ENCODE assay signal across 8 mouse cellular contexts in the genomic region with DNA sequence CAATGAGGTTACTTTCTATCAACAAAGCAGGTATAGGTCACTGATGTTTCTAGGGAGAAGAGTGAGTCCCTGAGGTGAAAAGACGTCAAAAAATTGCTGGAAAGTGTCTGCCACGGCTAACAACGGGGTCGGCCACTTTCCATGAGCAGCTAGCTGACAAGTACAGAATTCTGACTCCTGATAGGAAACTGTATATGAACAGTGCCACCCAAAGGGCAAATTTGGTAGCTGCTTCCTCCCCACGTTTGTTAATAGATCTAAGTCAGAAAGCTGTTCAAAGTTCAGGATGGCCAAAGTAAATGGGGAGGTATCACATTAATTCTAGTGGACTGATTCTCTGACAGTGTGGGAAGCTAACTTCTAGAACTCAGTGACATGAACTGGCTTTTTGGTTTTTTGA. TPM values are rescaled to one million over a fixed set of nuclear protein-coding genes. Genes with fewer than 3 reads are reported as not detected.
A peak's percentile ranks its signal among the peaks of the same experiment; 100 is the strongest.
DNase-seq lines count a peak whose midpoint lies in the region; ATAC-seq and TF ChIP-seq lines count a peak whose summit lies in the region.

No protein-coding gene starts in this region.

- no peak overlapping the region for H3K9ac ChIP-seq in intestine, postnatal 0 days (ENCODE audit: low read depth, low read length)
- H3K9ac ChIP-seq in intestine, embryonic 15.5 days, result no peak overlapping the region
- no peak overlapping the region for H3K9ac ChIP-seq in ES-Bruce4 (ENCODE audit: low read depth, poor library complexity, severe bottlenecking)
- no peak overlapping the region for H3K9ac ChIP-seq in neural tube, embryonic 15.5 days (replicated peaks)

- H3K4me3 ChIP-seq in intestine, postnatal 0 days (ENCODE audit: low read depth, low read length), result no peak overlapping the region
- H3K4me3 ChIP-seq in intestine, embryonic 15.5 days (replicated peaks), result no peak overlapping the region
- H3K4me3 ChIP-seq in ES-Bruce4 (ENCODE audit: low read depth, low read length), result no peak overlapping the region
- H3K4me3 ChIP-seq in neural tube, embryonic 15.5 days (replicated peaks), result no peak overlapping the region

- intact Hi-C loops in heart, postnatal 10 days (cut with DNase I), result loop anchor here (1.0 to 2.0 kb wide), 2 partner anchors 40 to 313 kb away; no protein-coding TSS in a partner anchor
- intact Hi-C loops in left cerebral cortex, postnatal 10 days (cut with DNase I), result loop anchor here (2.0 to 5.0 kb wide), 2 partner anchors 40 to 313 kb away; no protein-coding TSS in a partner anchor

- no peak overlapping the region for H3K4me2 ChIP-seq in intestine, postnatal 0 days (replicated peaks; ENCODE audit: low read depth)
- H3K4me2 ChIP-seq in intestine, embryonic 15.5 days (replicated peaks), result no peak overlapping the region
- H3K4me2 ChIP-seq in neural tube, embryonic 15.5 days, result no peak overlapping the region

- WGBS in intestine, postnatal 0 days, result 31% methylated on average over 5 of the region's 5 CpGs
- WGBS in intestine, embryonic 15.5 days, result 30% methylated on average over 5 of the region's 5 CpGs
- WGBS in neural tube, embryonic 15.5 days, result 43% methylated on average over 5 of the region's 5 CpGs

- no peak for TF ChIP-seq EP300 in ES-Bruce4 (IDR thresholded peaks at IDR 0.05; ENCODE audit: insufficient read depth, low read depth, low read length)

- H3K36me3 ChIP-seq in intestine, postnatal 0 days (ENCODE audit: control insufficient read depth, insufficient read depth), result no peaks in the 10 kb centered on the region
- H3K36me3 ChIP-seq in intestine, embryonic 15.5 days, result no peaks in the 10 kb centered on the region
- H3K36me3 ChIP-seq in ES-Bruce4 (ENCODE audit: control insufficient read depth, insufficient read depth, low read length, poor library complexity, severe bottlenecking), result no peaks in the 10 kb centered on the region
- H3K36me3 ChIP-seq in neural tube, embryonic 15.5 days, result no peaks in the 10 kb centered on the region

- H3K4me1 ChIP-seq in intestine, postnatal 0 days (replicated peaks; ENCODE audit: control insufficient read depth, insufficient read depth, low read length), result no peaks in the 10 kb centered on the region
- no peaks in the 10 kb centered on the region for H3K4me1 ChIP-seq in intestine, embryonic 15.5 days (replicated peaks)
- no peaks in the 10 kb centered on the region for H3K4me1 ChIP-seq in ES-Bruce4 (ENCODE audit: control insufficient read depth, insufficient read depth, low read length)
- H3K4me1 ChIP-seq in neural tube, embryonic 15.5 days, result no peaks in the 10 kb centered on the region

- H3K9me3 ChIP-seq in intestine, postnatal 0 days (ENCODE audit: control insufficient read depth), result no peaks in the 10 kb centered on the region
- no peaks in the 10 kb centered on the region for H3K9me3 ChIP-seq in intestine, embryonic 15.5 days
- peaks cover 5% of the 10 kb centered on the region for H3K9me3 ChIP-seq in ES-Bruce4 (replicated peaks; ENCODE audit: control insufficient read depth, insufficient read depth, low read length, poor library complexity, severe bottlenecking)
- H3K9me3 ChIP-seq in neural tube, embryonic 15.5 days (replicated peaks), result no peaks in the 10 kb centered on the region

- ATAC-seq in intestine, postnatal 0 days, result no peak
- ATAC-seq in intestine, embryonic 15.5 days, result no peak
- no peak for ATAC-seq in neural tube, embryonic 15.5 days (ENCODE audit: low FRiP score)

- DNase-seq in c-Kit-positive CD71-negative TER-119-negative erythroid progenitor cells, embryonic 14.5 days (ENCODE audit: low read depth), result peak; percentile 19
- peak; percentile 52 to 66 for DNase-seq in heart, postnatal 10 days
- DNase-seq in left cerebral cortex, postnatal 10 days (ENCODE audit: extremely low spot score in 1 of 2, low spot score in 2 of 2), result peak; percentile 50 to 66
- peak; percentile 67 for DNase-seq in right cerebral cortex, postnatal 14 days

- H3K27me3 ChIP-seq in intestine, postnatal 0 days (replicated peaks; ENCODE audit: control insufficient read depth, insufficient read depth, low read length), result no peaks in the 10 kb centered on the region
- no peaks in the 10 kb centered on the region for H3K27me3 ChIP-seq in intestine, embryonic 15.5 days (replicated peaks)
- no peaks in the 10 kb centered on the region for H3K27me3 ChIP-seq in ES-Bruce4 (ENCODE audit: control insufficient read depth, insufficient read depth, low read length, poor library complexity, severe bottlenecking)
- no peaks in the 10 kb centered on the region for H3K27me3 ChIP-seq in neural tube, embryonic 15.5 days (replicated peaks)

- no peak overlapping the region for H3K27ac ChIP-seq in intestine, postnatal 0 days (ENCODE audit: low read depth, low read length)
- no peak overlapping the region for H3K27ac ChIP-seq in intestine, embryonic 15.5 days
- H3K27ac ChIP-seq in ES-Bruce4 (ENCODE audit: insufficient read depth, low read length), result no peak overlapping the region
- no peak overlapping the region for H3K27ac ChIP-seq in neural tube, embryonic 15.5 days (replicated peaks)

- peak; percentile 61 for TF ChIP-seq CTCF in intestine, postnatal 0 days (IDR thresholded peaks at IDR 0.05; ENCODE audit: low read depth)
- TF ChIP-seq CTCF in ES-Bruce4 (IDR thresholded peaks at IDR 0.05; ENCODE audit: low read depth, low read length), result peak; percentile 22

- no peak for TF ChIP-seq POLR2A in ES-Bruce4 (IDR thresholded peaks at IDR 0.05; ENCODE audit: insufficient read depth, low read length)

RNA-seq across cellular contexts. Expression of gene Wdr1, which starts 57.8 kb away (rescaled TPM):
- polyA plus RNA-seq in intestine, postnatal 0 days (2015; fragmentation: Nextera tagmentation; extraction: Ambion mirVana), result 173 and 176 TPM in 2 replicates
- polyA plus RNA-seq in intestine, embryonic 15.5 days (2015; fragmentation: Nextera tagmentation; extraction: Ambion mirVana), result 240 and 243 TPM in 2 replicates
- 73.0 and 79.0 TPM in 2 replicates for polyA plus RNA-seq in ES-Bruce4 (2011; ENCODE audit: insufficient read depth, insufficient read length, low read depth, missing spikeins)
- 100 to 1,000 TPM; 184 to 188 TPM for total RNA-seq in heart, postnatal 10 days (2021)
- 100 to 1,000 TPM; 215 to 224 TPM for total RNA-seq in left cerebral cortex, postnatal 10 days (2021)
- 170 and 202 TPM in 2 replicates for polyA plus RNA-seq in neural tube, embryonic 15.5 days (2015; fragmentation: Nextera tagmentation; extraction: Ambion mirVana)
